In the genomic region with DNA sequence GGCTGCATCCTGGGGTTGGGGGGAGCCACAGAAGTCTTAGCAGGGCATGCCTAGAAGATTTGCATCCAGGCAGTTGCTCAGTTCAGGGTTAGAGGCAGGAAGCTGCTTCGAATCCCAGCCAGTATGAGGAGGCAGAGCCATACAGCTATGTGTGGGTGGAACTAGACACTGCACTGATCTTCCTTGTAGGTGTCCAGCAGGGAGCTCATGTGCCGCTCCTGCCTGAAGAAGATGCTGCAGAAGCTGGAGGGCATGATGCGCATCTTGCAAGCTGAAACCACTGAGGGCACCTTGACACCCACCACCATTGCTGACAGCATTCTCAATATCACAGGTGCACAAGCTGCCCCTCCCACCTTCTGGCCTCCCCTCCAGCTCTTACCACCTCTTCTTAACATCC, we compare ENCODE assay signal across 18 mouse cellular contexts. TPM values are rescaled to one million over a fixed set of nuclear protein-coding genes. Genes with fewer than 3 reads are reported as not detected.
"Had no signal": no experiment of that assay in that cellular context is flagged by ENCODE, and none has a peak within 500 bp of the region (broad histone marks: within the 10 kb centered on the region; RNA-seq: fewer than 3 reads in every experiment).

No protein-coding gene starts in this region.

- ATAC-seq: midbrain, embryonic 13.5 days; midbrain, embryonic 15.5 days had no signal

- H3K27me3 ChIP-seq: midbrain, embryonic 13.5 days; midbrain, embryonic 15.5 days; neural tube, embryonic 13.5 days; neural tube, embryonic 15.5 days had no signal

- H3K4me3 ChIP-seq: midbrain, embryonic 13.5 days; midbrain, embryonic 15.5 days; neural tube, embryonic 13.5 days; neural tube, embryonic 15.5 days had no signal

- H3K9me3 ChIP-seq: midbrain, embryonic 13.5 days; midbrain, embryonic 15.5 days; neural tube, embryonic 13.5 days; neural tube, embryonic 15.5 days had no signal

- DNase-seq: lung, adult 18-20 months; lung, embryonic 14.5 days; lung, postnatal 10 days; lung, postnatal 4 days; retina, postnatal 1 day; right cerebral cortex, adult 18-20 months; right cerebral cortex, postnatal 25 days; right cerebral cortex, postnatal 4 days; spleen, adult 18-20 months; thymus, adult 18-20 months; thymus, postnatal 14 days; thymus, postnatal 36 days had no signal

- H3K27ac ChIP-seq: midbrain, embryonic 13.5 days; midbrain, embryonic 15.5 days; neural tube, embryonic 13.5 days; neural tube, embryonic 15.5 days had no signal

- H3K4me2 ChIP-seq: lung, embryonic 14.5 days; midbrain, embryonic 11.5 days; midbrain, embryonic 13.5 days; midbrain, embryonic 15.5 days; neural tube, embryonic 13.5 days; neural tube, embryonic 15.5 days had no signal

- H3K4me1 ChIP-seq: midbrain, embryonic 13.5 days; midbrain, embryonic 15.5 days; neural tube, embryonic 13.5 days; neural tube, embryonic 15.5 days had no signal

- H3K9ac ChIP-seq: lung, embryonic 14.5 days; midbrain, embryonic 13.5 days; midbrain, embryonic 15.5 days; neural tube, embryonic 13.5 days; neural tube, embryonic 15.5 days had no signal

RNA-seq across cellular contexts. Expression of gene Rab26, which starts 45.5 kb away (rescaled TPM):
- total RNA-seq: monocyte, adult 5-6 weeks had no signal

RNA-seq across cellular contexts. Expression of gene Nthl1, which starts 52.9 kb away (rescaled TPM):
- total RNA-seq: monocyte, adult 5-6 weeks had no signal
